Mouse (Mus musculus) cortical plate, adult 2 months (tissue): ENCODE results near the gene Gpx5.

Experiments used
- CTCF ChIP-seq: fragments of 200-500 bp; IDR thresholded peaks from 2 replicates; pipeline ENCODE4 v1.5.1; 2011; ENCODE audit warnings: mild to moderate bottlenecking, control low read depth, low read length; ENCODE audit not compliant: insufficient read depth; ENCODE audit errors: extremely low read depth
- POLR2A ChIP-seq: fragments of 200-500 bp; IDR thresholded peaks from 2 replicates; pipeline ENCODE4 v1.6.1; 2011; ENCODE audit warnings: mild to moderate bottlenecking, low read length, control low read depth; ENCODE audit not compliant: insufficient read depth; ENCODE audit errors: extremely low read depth

DNA sequence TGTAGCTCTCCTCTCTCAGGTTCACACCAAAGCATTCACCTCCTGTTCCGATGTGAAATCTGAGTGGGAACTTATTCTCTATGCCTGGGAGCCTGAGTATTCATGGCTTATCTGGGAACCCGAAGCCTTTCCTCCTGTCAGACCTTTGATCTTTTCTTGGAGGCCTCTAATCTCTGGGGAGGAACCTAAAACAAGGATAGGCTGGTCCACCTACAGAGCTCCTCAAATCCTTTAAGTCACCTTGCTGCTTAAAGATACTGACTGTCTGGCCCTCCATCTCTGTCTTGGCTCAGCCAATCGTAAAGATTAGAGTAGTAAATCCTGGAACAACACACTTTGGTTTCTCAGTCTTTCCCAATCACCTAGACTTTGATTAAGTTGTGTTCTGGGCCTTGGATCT lies 6.0 kb upstream of the Gpx5 start:
- TF ChIP-seq POLR2A = no peak
- TF ChIP-seq CTCF = no peak
